Mouse (Mus musculus): ENCODE measurements around the gene Fsip2. TPM values are rescaled to one million over a fixed set of nuclear protein-coding genes. Genes with fewer than 3 reads are reported as not detected.

The Fsip2 gene
- polyA plus RNA-seq (2014; fragmentation: Illumina TruSeq; extraction: RNeasy Lipid Tissue Mini Kit (QIAGEN cat#74804); ENCODE audit: low read depth, low replicate concordance), result 0.53 TPM

DNA sequence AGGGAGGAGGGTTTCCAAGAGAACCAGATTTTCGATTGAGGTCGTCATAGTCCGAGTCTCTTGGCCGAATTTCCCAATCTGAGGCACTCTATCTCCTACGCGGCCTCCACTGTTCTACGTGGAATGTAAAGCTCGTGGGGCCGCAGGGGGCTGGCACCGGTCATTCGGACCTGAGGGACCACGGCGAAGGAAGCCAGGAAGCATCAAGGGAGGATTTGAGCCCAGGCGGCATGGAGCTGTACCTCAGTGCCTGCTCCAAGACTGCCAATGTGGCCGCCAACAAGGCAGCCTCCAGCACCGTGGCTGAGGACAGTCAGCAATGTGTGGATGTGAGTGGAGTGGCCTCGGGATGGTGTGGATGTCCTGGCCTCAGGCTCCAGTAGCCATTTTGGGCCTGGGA, at the start of gene Fsip2:
Gene Fsip2 (plus strand): TSS at position 163 of the 400 bp plus-strand sequence.

